Mouse (Mus musculus): Measurements from ENCODE around the gene Nlrc5.
A peak's percentile ranks its signal among the peaks of the same experiment; 100 is the strongest.
"Not testable (repeated sequence)": the region's sequence is repeated elsewhere in the genome, so short reads cannot be mapped to it uniquely, and the experiment has no call there.

Gene Nlrc5

DNA sequence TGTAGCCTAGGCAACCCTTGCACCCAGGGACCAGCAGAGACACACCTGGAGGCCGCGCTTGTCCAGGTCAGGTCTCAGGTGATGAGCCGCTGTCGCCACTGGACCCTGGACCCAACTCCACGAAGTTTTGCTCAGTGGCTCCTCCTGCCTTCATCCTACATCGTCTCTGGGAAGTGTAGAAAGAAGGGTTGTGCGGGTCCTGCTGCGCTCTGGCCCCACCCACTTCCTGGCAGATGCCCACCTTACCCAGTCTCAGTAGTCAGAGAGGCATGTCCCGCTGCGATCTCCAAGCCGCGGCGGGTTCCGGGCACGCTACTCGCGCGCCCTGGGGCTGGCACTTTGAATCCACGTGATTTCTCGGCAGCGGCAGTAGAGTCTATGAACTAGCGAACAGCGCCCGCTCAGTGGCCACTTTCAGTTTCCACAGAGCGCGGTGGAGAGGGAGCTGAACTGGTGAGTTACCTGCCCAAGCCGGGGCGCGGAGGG lies at the start of gene Nlrc5:
Gene Nlrc5, plus strand, starts transcription at position 376 of the 486 bp plus-strand sequence.
- DNase-seq (ENCODE audit: low read depth, low spot score) = peak; percentile 60

DNA sequence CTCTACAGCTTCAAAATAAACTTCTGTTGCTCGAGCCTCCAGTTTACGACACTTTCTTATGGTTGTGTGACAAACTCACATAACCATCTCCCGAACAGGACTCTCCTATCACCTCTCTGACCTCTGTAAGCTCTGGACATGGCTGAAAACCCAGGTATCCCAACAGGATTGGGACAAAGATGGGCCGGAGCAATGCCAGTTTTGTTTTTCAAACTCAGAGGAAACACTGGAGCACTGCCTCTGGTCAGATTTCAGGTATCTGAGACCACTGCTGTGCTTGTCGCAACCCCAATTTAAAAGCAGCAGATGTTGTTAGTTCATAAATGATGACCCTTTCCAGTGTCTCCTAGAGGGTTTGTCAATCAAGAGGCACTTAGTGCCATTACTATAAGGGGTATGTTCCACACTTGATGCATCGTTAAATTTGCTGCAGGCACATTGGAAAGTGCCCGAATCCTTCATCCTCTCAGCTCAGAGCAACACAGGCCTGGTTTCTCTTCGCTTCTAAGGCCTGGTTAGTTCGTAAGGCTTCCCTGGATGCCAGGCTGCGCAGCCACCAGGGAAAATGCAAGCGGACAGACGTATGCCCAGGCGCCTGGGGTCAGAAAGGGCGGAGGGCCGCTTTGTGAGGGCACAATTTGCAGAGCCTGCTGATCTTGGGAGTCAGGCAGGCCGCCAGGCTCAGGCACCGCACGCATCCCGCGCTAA lies 48.5 kb upstream of the Nlrc5 start:
- DNase-seq (ENCODE audit: low read depth, low spot score) = no peak

DNA sequence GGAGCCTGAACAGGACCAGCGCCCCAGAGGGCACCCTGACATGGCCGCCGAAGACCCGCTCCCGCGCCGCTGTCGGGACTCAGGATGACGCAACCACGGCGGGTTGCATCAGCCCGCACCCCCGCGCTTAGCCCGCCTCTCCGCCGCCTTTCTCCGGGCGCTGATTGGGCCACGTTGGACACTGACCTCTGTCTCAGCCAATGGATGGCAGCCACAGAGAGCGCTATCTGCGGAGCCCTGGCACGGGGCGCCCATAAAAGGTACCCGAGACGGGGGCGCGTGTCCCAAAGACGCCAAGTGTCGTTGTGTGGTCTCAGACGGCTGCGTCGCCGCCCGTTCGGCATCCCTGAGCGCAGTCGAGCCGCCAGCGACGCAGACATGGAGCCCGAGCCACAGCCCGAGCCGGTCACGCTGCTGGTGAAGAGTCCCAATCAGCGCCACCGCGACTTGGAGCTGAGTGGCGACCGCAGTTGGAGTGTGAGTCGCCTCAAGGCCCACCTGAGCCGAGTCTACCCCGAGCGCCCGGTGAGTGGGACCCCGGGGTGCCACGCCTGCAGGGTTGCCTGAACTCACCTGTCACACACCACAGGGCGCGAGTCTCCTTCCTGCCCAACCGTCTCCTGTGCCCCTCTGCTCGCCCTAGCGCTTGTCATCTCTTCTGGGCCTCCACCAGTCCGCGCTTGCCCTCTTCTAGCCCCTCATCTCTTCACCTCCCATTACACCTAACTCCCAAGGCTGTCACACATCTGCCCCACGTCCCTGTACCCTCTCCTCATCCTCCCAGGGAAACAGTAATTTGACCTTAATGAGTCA lies 47.7 kb upstream of the Nlrc5 start, which contains the start of gene Herpud1:
Gene Herpud1, plus strand, starts transcription at position 225 of the 813 bp plus-strand sequence.
- peak; percentile 96 for DNase-seq (ENCODE audit: low read depth, low spot score)

DNA sequence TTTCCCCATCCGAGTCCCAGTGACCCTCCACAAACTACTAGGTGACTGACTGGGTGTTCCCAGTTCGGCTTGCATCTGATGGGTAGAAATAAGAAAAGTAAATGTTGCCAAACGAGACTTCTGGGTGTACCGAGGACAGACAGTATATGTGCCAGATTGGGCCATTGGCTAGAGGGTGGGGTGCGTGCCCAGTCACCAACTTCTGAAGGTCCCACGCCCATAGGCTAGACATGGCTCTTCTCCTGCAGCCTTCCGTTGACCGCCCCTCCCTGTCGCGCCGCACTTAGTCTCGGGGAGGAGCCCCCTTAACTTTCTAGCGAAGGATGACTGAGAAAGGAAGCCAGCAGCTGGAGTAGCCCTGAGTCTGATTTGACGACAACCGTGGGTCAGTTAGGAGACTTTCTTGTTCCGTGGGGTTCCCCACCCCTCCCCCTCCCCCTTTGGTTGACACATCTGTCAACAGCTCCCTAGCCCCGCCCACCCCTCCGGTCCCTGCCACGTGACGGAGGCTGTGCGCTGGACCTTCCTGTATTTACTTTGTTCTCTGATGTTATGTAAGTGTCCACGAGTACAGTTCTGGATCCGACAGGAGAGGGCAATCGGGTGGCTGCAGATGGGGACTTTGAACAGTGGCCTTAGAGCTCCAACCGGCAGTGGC lies 47.0 kb upstream of the Nlrc5 start:
- peak; percentile 80 for DNase-seq (ENCODE audit: low read depth, low spot score)

DNA sequence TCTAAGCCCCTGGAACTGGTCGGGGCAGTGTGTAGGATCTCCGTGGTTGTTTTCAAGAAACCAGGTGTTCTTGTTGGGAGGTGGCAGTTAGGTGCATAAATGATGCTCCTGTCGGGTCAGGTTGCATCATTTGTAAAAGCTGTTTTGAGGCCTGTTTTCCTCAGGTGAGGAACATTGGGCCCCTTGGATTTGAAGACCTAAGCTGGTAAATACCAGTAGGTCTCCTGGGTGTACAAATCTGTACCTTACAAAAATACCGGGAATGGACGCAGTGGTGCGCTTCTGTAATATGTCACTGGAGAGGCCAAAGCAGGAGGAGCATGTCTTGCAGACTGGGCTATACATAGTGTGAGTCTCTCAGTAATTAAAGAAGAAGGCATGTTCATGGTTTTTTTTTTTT lies 46.4 kb upstream of the Nlrc5 start:
- no peak for DNase-seq (ENCODE audit: low read depth, low spot score)

DNA sequence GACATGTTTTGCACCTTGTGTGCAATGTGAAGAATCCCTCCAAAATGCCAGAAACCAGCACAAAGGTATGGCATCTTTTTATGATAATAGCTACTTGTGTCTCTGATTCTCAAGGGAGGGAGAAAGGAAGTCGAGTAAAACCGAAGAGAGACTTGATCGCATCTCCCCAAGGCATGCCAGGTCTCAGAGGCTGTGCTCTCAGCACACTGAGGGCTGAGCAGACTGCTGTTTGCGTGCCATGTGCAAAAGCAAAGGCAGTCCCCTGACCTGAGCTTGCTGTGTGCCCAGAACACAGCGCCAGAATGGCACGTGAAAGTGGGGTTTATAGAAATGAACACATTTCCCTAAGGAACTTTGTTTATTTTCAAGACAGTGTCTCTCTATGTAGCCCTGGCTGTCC lies 44.6 kb upstream of the Nlrc5 start:
- no peak for DNase-seq (ENCODE audit: low read depth, low spot score)

DNA sequence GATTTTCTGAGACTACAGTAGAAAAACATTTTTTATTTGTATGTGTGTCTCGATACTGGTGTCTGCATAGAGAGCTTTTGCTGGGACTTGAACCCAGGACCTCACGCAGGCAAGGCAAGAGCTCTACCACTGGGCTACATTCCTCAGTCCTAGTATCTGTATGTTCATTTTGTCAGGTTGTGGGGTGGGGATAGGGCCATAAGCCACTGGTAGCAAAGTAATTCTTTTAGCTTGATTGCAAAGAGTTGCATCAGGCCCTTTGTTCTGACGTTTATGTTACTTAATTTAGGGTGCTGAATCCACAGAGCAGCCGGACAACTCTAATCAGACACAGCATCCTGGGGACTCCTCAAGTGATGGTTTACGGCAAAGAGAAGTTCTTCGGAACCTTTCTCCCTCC lies 43.7 kb upstream of the Nlrc5 start:
- DNase-seq (ENCODE audit: low read depth, low spot score) = no peak

DNA sequence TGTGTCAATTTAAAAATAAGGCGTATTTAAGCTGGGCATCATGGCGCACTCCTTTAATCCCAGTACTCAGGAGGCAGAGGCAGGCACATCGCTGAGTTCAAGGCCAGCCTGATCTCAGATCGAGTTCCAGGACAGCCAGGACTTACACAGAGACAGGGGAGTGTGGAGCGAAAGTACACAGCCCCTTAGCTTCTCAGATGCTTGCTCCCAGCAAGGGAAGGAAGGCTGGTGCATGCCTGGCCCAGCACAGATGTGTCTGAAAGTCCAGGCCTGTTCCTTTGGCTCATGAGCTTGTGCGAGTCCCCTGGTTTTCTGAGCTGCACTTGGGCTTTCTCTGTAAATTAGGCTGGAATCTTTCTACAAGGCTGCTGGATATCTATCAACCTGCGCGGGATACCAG lies 43.2 kb upstream of the Nlrc5 start:
- no peak for DNase-seq (ENCODE audit: low read depth, low spot score)

DNA sequence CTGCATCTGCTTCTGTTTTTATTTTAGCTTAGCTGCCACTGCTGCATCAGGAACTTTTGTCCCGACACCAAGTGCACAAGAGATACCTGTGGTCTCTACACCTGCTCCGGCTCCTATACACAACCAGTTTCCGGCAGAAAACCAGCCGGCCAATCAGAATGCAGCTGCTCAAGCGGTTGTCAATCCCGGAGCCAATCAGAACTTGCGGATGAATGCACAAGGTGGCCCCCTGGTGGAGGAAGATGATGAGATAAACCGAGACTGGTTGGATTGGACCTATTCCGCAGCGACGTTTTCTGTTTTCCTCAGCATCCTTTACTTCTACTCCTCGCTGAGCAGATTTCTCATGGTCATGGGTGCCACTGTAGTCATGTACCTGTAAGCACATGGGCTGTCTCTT lies 42.0 kb upstream of the Nlrc5 start:
- peak; percentile 86 for DNase-seq (ENCODE audit: low read depth, low spot score)

DNA sequence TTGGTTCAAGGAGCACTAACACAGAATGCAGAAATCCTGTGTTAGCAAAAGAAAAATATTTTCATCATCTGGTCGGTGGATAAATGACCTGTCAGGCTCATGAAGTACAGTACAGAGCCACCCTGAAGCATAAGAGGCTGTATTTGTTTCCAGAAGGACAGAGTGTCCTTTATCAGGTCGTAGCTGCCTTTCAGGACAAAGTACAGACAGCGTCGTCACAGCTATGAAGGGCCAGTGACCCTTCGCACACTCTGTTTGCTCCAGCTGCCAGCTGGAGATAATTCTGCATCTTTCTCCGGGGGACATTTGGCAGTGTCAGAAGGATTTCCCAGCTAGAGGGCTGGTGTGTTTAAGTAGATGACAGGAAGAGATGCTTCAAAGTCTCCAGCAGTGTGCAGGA lies 41.5 kb upstream of the Nlrc5 start:
- no peak for DNase-seq (ENCODE audit: low read depth, low spot score)

DNA sequence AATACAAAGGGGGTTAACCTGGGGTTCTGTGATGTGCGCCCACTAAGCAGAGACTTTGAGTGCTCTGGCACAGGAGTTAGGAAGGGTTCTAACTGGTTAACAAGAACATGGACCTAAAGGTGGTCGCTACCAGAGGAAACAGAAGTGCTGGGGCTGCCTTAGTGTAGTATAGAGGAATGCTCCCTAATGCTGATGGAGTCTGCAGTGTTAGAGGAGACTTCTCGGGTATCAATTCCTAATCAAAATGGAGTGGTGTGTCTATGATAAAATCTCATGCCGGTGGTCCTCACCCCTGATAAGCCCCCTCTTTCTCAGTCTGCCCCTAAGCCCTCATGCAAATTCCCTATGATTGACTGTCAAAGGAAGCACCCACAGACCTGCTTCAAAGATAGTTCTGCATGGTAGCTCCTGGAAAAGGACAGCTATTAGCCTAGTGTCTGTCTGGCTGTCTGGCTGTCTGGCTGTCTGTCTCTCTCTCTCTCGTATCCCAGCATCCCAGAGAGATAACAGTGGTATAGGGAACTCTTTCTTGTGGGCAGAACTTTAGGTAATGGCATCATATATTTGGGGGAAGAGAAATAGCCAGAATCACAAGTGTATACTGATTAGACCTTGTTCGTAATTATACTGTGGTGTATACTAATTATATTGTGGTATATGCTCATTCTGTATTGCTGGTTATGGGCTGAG lies 38.2 kb upstream of the Nlrc5 start:
- no peak for DNase-seq (ENCODE audit: low read depth, low spot score)

DNA sequence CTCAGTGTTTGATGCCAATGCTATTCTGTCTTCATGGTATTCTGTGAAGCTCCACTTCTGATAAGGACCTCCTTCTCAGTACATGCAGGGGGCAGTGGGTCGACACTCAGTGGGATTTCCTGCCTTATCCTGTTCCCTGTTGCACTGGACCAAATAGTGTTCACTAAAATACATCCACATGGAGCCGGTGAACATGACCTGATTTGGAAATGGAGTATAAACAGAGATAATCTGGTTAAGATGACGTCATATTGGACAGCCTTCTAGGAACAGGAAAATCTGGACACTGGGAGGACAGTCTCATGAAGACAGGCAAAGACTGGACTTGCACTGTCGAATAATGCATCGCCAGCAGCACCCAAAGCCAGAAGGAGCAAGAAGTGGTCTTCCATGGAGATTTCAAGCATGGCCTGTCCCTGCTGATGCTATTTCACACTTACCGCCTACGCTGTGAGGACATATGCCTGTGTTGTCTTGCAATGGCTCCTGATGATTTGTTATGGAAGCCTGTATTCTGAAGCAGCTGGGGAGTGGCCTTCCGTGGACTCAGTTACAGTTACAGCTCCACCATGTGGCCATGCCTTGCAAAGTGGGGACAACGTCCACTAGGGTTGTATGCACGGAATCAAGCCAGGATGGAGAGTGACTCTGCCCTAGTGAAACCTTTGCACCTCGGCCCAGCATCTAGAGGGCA lies 37.0 kb upstream of the Nlrc5 start:
- peak; percentile 25 for DNase-seq (ENCODE audit: low read depth, low spot score)

DNA sequence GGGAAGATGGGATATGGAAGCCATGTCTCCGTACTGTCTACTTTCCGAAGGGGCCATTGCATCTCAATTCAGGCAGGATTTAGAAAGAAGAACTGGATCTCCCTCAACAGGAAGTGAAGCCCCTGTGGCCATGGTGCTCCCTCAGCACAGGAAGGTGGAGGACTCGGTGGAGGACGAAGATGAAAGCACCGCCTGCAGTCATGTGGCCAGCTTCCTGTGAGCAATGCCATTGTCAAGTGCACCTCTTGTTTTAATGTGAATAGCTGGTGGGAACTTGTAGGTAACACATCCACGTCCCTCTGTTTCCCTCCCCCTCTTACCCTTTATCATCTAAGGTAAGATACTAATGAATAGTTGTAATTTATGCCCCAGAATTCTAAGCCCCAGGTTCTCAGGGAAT lies 35.6 kb upstream of the Nlrc5 start:
- DNase-seq (ENCODE audit: low read depth, low spot score) = no peak

DNA sequence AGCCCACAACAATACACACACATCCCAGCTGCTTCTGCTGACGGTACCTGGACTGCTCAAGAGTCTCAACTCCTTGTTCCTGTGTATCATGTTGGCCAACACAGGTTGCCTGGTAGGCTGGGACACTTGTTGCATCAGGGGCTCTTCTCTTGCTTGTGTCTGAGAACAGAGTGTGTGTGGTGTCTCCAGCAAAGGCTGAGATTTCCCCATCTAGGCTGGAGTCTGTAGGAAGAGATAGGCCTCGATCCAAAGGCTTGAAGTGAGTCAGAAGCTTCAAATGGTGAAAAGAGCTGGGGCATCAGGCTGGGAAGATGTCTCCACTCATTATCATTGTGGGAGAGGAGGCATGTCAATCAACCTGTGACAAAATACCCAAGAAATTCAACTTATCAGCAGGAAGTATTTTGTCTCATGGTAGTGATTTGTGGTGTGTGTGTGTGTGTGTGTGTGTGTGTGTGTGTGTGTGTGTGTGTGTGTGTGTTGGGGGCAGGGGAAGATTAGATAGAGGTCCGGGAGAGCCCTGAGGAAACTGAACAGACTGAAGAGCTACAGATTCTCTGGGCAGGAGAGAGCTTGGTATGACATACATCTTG lies 34.7 kb upstream of the Nlrc5 start:
- no peak for DNase-seq (ENCODE audit: low read depth, low spot score)

DNA sequence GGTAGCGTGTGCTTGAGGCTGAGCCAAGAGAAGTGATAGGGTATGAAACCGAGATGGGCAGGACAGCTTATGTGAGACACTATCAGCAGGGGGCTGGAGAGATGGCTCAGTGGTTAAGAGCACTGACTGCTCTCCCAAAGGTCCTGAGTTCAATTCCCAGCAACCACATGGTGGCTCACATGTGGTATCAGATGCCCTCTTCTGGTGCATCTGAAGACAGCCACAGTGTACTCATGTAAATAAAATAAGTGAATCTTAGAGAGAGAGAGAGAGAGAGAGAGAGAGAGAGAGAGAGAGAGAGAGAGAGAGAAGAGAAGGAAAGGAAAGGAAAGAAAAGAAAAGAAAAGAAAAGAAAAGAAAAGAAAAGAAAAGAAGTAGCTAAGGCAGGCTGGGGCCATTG lies 34.2 kb upstream of the Nlrc5 start:
- DNase-seq (ENCODE audit: low read depth, low spot score) = not testable (repeated sequence)

DNA sequence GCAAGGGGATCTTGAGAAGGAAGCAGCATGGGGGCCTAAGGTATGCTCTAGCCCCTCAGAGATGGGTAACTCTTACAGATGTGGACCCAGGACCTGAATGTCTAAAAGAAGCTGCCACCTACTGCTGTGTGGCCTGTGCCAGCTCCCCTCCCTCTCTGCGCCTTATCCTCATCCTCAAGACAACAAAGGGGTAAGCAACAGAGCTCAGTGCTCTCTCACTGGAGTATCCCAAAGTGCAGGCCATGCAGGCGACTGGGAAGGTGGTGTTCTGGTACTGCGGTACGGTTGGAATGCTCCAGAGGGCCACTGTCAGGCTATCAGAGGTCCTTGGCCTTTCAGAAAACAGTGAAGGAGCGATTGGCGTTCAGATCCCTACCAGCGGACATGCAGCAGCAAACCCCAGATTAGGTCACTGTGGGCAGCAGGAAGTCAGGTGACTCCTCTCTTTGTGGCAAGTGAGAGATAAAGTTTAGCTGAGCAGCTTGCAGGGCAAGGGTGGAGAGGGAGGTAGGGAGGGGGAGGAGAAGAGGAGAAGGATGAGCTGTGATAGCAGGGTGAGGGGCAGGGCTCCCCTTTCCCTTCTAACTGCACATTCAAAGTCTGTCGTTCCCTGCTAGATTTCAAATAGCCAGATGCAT lies 25.6 kb upstream of the Nlrc5 start:
- no peak for DNase-seq (ENCODE audit: low read depth, low spot score)

DNA sequence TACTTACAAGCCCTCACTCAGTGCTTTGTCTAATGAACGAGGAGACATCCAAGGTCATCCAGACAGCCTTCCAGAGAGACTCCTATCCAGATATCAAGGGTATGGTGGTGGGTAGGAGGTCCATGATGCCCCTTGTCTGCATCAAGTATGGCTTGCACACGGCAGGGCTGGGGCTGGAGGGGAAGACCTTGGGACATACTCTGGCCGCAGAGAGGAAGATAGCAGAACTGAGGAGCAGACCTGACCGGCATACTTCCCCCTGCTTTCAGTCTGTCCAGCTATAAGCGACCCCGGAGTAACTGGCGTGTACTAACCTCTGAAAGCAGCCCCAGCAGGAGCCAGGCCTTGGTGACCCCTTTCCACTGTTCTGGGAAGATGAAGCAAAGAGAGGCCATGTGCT lies 24.6 kb upstream of the Nlrc5 start:
- DNase-seq (ENCODE audit: low read depth, low spot score) = no peak

DNA sequence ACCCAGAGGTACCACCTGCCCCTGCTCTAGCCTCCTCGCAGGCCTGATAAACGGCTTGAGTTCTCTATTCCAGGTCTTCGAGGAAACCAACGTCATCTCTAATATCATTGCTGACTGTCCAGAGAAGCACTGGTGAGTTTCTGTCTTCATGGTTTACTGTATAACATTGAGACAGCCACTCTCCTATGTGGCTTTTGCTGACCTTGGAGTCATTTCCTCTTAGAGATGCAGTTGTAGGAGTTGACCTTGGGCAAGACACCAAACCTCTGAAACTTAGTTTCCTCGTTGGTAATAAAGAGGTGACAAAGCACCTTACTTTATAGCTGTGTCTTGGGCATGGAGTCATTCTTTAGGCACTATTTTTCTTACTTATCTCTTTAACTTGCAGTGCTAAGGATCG lies 21.6 kb upstream of the Nlrc5 start:
- DNase-seq (ENCODE audit: low read depth, low spot score) = no peak

DNA sequence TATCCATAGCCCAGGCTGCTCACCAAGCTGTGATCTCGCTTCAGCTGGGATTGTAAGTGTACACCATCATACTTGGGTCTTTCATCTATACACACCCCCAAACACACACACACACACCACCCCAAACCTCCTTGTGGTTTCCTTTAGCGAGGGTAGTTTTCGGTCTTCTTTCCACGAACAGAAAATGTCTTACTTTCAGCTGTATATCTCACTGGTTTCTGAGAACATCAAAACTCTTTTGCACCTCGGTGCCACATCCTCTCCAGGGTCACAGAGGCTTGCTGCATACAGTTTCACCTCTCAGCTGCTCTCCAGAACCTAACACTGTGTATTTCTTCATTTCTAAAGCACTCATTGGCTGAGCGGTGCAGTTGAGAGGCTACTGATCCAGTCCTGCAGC lies 20.6 kb upstream of the Nlrc5 start:
- DNase-seq (ENCODE audit: low read depth, low spot score) = no peak

DNA sequence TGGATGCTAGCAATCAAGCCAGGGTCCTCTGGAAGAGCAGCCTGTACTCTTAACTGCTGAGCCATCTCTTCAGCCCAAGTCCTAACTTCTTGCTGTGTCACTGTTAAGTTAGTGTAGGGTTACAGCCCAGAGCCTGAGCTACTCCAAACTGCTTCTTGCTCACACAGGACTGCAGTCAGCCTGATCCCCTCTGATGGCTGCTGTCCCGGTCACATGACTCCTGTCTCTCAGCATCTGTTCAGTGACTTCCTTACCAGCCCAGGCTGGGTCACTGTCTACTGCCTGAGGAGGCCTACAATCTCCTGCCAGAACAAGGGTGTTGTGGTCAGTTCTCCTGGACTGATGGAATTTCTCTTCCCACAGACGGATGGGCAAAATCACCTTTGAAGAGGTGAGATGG lies 18.9 kb upstream of the Nlrc5 start:
- no peak for DNase-seq (ENCODE audit: low read depth, low spot score)
